Mouse (Mus musculus) thymus, adult 18-20 months (tissue): Measurements from ENCODE around the gene Dynlt1a.
"Not testable (repeated sequence)": the region's sequence is repeated elsewhere in the genome, so short reads cannot be mapped to it uniquely, and the experiment has no call there.

ENCODE experiments used
- DNase-seq, 2 experiments: peaks; one replicate each; pipeline ENCODE4 v3.0.0; 2022; ENCODE audit warnings: mixed read lengths in 2 of 2

Gene Dynlt1a

DNA sequence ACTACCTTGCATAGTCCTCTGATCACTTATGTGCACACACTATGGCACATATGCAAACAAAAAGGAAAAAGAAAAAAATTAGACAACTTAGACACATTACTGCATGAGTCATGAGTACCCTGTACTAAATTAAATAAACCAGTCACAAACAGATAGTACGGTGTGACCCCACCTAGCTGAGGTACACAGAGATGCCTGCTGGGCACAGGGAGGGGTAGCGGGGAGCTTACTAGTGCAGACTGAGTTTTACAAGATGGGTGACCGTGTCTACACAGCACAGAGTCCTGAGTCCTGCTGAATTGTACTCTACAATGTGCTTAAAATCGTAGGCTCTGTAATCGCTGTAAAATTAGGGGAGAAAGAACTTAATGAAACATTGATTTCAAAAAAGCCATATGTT is 31.1 kb downstream of the Dynlt1a start:
- not testable (repeated sequence) for DNase-seq

DNA sequence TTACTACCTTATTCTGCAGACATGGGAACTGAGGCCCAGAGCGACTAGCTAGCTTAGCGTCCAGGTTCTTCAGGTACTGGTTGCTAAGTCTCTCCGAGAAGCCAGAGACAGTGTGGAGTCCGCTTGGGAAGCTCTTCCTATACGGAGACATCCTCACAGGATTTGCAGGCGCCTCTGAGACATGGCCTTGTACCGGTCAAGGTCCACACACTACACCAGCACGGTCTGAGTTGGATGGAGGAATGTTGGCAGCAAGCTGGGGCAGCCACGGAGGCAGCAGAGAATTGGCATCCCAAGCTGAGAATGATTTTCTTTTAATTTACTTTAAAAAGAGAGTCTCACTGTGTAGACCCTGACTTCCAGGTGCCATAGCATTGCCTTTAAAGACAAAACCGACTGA is 34.2 kb downstream of the Dynlt1a start:
- DNase-seq: not testable (repeated sequence)

DNA sequence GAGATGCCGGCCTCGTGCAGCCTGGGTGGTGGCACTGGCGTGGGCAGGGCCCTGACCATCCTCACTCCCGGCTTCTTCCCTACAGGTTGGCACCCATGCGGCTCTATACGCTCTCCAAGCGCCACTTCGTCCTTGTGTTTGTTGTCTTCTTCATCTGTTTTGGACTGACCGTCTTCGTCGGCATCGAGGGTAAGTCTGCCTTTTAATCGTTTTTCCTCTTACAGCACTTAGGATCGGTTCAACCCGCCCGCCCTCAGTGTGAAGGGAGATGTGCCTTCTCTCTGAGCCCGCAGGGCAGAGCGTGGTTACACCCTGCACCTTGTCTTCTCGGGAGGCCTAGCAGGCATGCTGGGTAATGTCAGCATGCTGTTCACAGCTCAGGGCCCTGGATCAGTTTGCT is 36.8 kb downstream of the Dynlt1a start:
- not testable (repeated sequence) for DNase-seq

DNA sequence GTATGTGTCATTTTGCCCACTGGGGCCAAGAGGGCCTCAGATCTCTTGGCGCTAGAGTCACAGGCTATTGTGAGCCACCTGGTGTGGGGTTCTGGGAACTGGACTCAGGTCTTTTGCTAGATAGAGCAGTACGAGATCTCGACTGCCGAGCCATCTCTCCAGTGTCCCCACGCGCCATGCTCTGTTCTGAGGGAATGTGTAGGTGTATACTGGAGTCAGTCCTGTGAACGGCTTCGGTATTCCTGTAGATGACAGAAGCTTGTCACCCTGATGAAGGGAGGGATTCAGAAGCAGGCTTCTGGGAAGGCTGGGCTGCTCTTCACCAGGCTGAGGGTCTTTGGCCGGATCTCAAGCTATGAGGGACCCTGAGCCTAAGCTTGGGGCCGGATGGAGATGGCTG is 37.5 kb downstream of the Dynlt1a start:
- not testable (repeated sequence) for DNase-seq

DNA sequence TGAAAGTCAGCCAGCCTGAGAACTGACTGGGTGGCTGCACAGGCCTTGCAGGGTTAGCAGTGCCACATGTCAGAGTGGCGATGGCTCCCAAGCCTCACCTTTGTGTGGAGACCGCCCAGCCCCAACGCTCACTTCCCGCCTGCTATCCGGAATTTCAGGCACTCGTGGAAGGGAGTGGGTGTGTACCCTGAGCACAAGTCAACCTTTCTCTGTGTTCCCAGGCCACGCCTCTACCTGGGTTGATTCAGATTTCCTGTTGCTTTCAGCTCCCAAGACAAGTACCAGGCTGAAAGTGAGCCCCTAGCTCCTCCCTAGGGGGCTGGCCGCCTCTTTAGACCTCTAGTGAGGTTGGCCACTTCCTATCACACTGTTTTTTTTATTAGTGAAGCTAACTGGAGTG is 38.1 kb downstream of the Dynlt1a start:
- DNase-seq: not testable (repeated sequence)

DNA sequence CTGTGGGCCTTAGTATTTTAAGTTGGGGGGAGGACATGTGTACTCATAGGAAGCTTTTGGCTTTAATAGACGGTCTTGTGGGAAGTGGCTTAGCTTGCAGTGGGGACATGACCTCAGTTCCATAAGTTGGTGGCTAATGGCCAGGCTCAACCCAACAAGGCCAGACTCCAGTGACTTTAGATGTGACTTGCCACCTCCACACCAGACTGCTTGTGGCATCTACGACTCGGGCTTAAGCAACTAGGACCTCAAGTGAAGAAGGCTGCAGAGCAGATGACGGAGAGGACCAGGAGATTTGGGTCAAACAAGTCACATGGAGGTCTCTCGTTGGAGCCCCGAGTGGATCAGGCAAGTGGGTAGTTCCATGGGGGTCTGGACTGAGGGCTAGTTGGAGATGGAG is 42.6 kb downstream of the Dynlt1a start:
- DNase-seq: not testable (repeated sequence)

DNA sequence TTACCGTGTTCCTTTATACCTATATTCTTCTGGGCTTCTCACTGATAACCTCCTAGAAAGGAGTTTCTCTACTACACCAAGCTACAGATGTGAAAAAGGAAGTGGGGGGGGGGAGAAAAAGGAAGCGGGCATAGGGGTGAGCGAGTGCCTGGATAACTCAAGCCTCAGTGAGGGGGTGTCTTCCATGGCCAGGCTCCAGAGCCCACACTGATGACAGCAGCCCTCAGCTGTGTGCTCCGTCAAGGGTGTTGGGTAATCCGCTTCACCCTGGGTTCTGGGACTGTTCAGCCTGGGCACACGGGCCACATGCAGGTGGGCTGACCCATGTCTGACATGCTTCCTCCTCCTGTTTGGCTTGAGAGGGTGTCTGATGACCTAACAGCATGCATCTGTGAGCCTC is 45.3 kb downstream of the Dynlt1a start:
- DNase-seq: not testable (repeated sequence)

DNA sequence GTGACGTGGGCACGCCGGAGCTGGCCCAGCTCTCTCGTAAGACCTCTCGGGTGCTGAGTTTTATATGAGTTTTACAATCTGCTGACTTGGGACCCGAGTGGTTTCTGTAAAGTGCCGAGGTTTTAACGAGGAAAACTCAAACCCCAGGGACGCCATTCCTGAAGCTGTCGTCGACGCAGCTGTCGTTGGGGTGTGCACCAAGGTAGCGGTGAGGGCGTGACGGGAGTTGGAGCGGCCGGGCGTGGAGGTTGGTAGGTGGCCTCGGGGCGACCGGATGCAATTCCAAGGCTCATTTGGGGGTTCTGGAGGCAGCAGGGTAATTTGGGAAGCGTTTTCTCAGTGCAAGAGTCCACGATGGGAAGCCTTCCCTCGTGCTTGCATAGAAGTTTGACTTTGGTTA is 46.5 kb downstream of the Dynlt1a start:
- not testable (repeated sequence) for DNase-seq

DNA sequence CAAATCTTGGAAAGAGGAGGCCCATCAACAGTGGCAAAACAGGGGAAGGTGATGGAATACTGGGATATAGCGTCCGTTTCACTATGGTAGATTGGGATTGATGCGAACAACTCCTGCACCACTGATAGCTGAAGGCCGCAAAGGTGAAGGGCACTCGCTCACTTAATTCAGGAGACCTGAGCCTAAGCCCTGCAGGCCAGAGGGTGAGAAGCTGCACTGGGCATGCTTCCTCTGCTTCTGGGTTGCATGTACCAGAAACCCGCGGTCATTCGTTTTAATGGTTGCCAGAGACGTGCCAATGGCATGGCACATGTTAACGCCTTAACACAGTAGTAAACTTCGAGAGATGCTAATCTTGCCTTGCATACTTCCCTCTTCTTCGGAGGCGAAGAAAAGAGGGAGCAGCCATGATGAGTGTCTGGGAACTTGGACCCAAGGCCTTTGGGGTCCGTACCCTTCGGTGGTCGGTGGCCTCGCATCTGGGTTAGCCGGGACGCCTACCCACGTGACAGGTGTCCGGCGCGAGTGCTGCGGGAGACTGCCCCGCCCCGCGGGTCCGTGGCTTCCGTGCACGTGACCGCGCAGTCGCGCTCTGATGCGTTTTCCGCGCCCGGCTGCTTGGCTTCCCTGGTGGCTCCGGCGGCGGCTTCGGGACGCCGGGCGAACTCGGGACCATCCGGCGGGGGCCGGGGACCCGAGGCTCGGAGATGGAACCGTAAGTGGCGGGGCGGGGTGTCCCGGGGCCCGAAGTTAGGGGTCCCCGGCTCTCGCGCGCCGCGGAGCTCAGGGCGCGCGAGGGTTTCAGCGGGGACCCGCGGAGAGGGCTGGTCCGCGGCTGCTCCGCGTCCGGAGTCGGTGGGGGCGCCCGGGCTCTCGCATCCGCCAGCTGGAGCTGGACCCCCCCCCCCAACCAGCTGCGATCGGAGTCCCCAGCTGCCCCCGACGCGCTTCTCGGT is 47.1 kb downstream of the Dynlt1a start:
- not testable (repeated sequence) for DNase-seq

DNA sequence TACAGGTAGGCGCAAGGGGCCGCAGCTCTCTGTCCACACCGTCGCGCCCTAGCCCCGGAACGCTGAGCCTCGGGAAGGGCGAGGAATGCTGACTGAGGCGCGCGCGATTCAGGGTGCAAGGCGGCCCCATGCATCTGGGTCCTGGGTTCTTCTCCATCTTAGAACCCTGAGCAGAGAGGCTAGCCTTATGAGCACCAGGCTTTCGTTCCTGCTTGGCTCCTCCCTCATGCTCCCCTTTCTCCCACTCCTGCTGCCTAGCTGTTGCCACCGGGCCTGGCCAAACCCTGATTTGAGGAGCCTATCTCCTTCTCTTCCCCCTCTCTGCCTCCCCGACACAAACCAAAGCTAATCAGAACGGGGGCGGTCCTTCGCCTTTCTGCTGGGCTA is 60.2 kb downstream of the Dynlt1a start:
- DNase-seq: not testable (repeated sequence)

DNA sequence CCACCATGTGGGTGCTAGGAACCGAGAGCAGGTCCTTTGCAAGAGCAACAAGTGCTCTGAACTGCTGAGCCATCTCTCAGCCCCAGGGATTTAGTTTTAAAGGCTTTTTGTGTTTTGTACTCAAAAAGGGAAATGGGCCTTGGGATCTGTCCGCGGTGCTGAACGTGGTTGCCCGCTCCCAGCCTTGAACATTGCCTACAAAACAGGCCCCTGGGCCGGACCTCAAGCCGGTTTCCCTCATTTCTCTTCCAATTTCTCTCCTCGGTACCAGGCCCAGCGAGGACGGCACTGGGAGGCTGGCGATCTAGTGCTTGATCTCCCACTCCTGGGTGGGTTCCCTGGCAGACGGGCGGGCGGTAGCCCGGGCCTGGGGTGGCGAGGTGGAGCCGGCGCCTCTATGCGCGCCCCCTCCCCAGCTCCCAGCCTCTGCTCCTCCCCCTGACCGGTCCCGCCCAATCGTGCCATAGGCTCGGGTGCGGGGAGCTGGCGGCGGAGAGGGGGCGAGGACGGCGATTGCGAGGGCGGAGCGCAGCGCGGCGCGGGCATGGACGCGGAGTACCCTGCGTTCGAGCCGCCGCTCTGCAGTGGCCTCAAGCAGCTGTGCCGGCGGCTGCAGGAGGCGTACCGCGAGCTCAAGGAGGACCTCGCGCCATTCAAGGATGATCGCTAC is 60.8 kb downstream of the Dynlt1a start, which contains the start of gene Tmem181a:
Gene Tmem181a, plus strand, starts transcription at position 461 of the 670 bp plus-strand sequence.
- not testable (repeated sequence) for DNase-seq
